Mouse (Mus musculus) layer of hippocampus, adult 9-10 months (tissue): ENCODE measurements around the gene Ccp110.
A peak's percentile ranks its signal among the peaks of the same experiment; 100 is the strongest.

Experiments
- DNase-seq: peaks from one replicate; pipeline ENCODE4 v3.0.0; 2022; ENCODE audit warnings: low spot score

The Ccp110 gene

GRCm38 (mm10) chr7:118728846-118729587 is 16.7 kb downstream of the Ccp110 start:
- no peak for DNase-seq

DNA sequence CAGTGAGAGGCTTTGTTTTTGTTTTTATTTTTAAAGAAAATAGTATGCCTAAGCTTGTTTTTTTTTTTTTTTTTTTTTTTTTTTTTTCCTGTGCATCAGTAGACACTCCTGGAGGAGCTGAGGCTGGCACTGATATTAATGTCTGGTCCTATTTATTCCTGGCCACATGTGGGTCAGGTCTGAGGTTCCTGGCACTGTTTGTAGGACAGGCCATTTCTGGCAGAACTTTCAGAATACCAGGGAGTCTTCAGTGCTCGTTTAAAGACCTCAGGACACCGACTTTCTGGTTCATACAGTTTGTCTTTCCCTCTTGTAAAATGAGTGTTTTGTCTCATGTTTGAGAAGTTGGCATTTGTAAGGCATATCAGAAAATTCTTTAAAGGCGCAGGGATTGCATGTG is 19.4 kb downstream of the Ccp110 start:
- no peak for DNase-seq

GRCm38 (mm10) chr7:118733225-118733624 is 20.9 kb downstream of the Ccp110 start:
- DNase-seq: no peak

DNA sequence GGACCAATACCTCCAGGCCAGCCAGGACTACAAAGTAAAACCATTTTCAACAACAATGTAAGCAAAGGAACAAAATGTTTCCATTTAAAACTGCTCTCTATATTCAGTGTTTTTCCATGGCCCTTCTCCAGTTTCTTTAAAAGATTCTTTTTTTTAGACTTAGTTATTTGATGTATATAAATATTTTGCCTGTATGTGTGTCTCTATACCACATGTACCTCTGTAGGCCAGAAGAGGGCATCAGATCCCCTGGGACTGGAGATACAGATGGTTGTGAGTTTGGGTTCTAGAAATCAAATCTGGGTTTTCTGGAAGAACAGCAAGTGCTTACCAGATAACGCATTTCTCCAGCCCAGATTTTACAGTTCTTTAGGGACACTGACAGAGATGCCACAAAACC is 26.4 kb downstream of the Ccp110 start:
- no peak for DNase-seq

DNA sequence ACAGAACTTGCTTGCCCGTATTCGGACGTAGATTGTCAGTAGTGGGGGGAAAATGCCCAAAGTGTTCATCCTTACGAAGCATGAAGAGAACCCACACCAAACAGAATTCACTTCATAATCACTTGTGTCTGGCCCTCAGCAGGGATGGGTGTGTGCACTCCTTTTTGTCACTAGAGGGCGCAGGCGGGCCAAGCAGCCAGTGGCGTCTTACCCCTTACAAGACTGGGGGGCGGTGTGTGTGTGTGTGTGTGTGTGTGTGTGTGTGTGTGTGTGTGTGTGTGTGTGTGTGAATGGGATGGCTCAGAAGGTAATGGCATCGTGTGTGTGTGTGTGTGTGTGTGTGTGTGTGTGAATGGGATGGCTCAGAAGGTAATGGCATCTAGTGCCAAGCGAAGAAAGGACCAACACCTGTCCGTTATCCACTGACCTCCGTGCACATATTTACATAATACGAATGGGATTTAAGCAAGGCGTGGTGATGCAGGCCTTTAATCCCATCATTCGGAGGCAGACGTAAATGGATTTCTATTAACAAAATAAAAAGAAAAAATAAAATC is 27.7 kb downstream of the Ccp110 start, which contains the start of gene Vps35l:
Gene Vps35l (plus strand): TSS at position 252 of the 557 bp plus-strand sequence.
- DNase-seq: peak; percentile 71

DNA sequence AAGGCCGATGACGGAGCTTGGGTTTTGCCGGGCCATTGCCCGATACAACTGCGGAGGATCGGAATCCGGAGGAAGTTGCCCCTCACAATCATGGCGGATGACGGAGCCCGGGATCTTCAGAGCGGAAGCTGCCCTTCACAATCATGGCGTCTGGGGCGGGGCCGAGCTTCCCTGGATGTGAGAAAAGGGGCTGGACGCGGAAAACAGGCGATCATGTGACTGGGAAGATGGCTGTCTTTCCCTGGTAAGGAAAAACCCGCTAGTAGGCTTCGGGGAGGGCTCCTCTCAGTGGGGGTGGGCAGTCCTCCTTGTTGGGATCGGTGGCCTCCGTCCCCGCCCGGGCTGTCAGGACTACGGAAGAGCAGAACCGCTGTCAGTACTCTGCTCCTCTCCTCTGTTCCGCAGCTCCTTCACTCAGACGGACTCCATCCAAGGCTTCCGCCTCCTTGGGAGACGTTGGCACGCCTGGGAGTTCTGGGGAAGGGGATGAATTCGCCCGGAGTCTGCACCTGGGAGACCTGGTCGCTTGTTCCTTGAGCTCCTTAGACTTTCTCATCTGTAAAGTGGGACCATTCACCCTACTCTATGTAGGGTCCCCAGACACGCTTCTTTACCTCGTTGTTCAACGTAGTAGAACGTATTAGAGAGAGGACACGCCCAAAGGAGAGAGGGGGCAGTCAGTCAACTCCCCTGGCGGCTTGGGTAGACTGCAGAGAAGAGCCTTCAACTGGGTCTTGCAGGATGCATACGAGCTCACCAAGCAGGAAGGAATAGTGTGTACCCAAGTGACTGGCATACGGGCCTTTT is 28.4 kb downstream of the Ccp110 start:
- peak; percentile 91 for DNase-seq

DNA sequence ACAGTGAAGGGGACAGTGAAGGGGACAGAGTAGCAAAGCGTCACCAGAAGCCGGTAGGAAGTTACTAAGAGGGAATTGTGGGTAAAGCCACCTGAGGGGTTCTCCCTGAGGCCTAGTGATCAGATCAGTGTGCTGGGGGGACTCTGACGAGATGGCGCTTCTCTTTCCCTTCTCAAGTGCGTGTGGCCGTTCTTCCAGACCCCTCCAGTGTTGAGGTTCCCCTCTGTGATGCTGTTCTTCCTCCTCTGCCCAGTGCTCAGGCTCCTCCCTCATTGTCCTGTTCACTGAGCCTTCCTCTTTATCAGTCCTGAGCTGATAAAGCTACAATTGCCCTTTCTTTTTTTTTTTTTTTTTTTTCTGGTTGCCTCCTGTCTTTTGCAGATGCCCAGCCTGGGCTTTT is 29.9 kb downstream of the Ccp110 start:
- no peak for DNase-seq

- no peak for DNase-seq
These were observed 32.4 kb downstream of the Ccp110 start for GRCm38 (mm10) chr7:118744766-118745165.

GRCm38 (mm10) chr7:118747891-118748672 is 35.7 kb downstream of the Ccp110 start:
- DNase-seq: no peak

DNA sequence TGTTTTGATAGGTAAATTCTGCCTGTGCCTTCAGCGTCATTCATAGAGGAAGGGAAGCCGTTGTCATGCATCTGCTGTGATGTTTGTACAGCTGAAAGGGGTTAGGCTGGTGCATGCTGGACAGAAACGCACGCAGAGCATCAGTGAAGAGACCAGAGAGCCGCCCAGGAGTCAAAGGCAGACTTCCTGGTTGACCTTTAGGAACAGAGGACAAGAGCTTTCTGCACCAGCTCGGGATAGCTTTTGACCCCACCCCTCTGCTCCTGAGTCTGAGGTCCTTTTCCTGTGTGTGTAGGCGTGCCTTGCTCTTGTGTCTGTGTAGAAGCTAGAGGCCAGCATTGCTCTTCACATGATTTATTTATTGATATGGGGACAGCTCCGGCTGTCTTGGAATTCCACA is 37.4 kb downstream of the Ccp110 start:
- DNase-seq: no peak

DNA sequence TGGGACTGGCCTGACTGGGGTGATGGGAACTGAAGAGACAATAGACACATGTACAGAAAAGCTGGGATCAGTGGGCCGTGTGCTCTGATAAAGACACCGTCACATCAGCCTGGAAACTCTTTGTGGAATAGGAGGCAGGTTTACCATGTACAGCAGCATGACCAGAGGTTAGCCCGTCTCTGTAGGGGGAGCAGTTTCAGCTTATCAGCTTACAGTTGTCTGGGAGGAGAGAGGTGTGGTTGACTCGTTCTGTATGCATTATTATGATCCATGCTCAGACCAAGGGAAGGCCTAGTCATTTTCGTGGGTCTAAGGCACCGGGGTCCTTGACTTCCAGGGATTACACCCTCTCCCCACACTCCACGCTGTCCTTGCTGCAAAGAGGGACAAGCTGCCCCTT is 39.3 kb downstream of the Ccp110 start:
- DNase-seq: no peak

- DNase-seq: no peak
These were observed 43.4 kb downstream of the Ccp110 start for GRCm38 (mm10) chr7:118755756-118756155.

GRCm38 (mm10) chr7:118756490-118757265 is 44.3 kb downstream of the Ccp110 start:
- DNase-seq: no peak

GRCm38 (mm10) chr7:118758369-118758768 is 46.0 kb downstream of the Ccp110 start:
- no peak for DNase-seq

- no peak for DNase-seq
These were observed 47.0 kb downstream of the Ccp110 start for GRCm38 (mm10) chr7:118759372-118759771.

GRCm38 (mm10) chr7:118763939-118764338 is 51.6 kb downstream of the Ccp110 start:
- DNase-seq: no peak

DNA sequence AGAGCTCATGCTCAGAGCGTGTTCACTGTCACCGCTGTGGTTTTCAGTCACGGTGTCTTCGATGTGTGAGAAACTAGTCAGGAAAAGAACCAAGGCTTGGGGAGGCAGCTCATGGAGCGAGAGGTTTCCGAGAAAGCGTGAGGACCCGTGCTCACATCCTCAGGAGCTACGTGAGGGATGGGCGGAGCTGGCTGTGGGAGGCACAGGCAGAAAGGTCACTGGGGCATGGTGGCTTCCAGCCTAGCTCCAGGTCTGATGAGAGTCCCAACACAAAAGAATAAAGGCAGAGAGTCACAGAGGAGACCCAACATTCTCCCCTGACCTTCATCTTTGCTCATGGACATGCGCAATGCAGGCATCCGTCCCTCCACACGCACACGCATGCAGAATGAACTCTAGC is 52.4 kb downstream of the Ccp110 start:
- DNase-seq: no peak

DNA sequence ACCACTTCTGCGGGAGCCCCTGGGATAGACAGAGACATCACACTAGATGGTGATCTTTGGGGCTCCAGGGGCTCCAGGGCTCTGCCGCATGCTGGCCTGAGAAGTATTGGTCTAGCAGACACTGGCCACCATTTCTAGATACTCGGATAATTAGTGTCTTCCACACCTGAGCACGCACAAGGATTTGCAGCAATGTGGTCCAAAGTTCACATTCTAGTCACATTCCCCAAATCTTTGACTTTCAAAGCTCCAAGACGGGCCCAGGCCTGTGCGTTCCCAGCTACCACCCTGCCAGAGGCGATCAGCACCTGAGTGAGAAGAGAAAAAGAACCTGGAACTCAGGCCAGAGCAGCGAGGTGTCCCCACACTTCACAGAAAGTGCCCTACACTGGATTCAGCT is 53.3 kb downstream of the Ccp110 start:
- no peak for DNase-seq

- peak; percentile 57 for DNase-seq
These were observed 53.9 kb downstream of the Ccp110 start for GRCm38 (mm10) chr7:118766119-118766833.

- DNase-seq: no peak
These were observed 54.5 kb downstream of the Ccp110 start for GRCm38 (mm10) chr7:118766834-118767224.

DNA sequence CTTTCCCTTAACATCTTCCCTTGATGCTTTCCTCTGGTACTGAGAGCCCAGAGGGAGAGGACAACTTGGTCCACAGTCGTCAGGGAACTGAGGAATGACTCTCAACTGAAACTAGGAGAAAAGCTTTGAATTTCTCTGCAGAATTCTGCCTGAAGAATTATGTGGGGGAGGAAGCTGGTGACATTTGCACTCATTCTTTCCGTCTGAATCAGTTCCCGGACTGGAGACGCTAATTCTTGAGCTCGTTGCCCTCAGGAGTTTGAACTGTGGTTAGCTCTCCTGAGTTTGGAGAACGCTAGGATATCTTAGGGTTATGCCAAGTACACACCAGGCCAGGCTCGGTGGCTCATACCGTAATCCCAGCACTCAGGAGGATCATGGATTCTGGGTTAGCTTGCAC is 56.9 kb downstream of the Ccp110 start:
- DNase-seq: no peak
